7 mouse cellular contexts compared by ENCODE assay signal in genomic region chr6:22874781-22875613, GRCm38 (mm10). TPM values are rescaled to one million over a fixed set of nuclear protein-coding genes. Genes with fewer than 3 reads are reported as not detected.
DNase-seq lines count a peak whose midpoint lies in the region; ATAC-seq and TF ChIP-seq lines count a peak whose summit lies in the region.

TSS of gene Ptprz1 (plus strand) at chr6:22875502.

- no peaks in the 10 kb centered on the region for H3K9me3 ChIP-seq in ES-Bruce4 (replicated peaks; ENCODE audit: control insufficient read depth, insufficient read depth, low read length, poor library complexity, severe bottlenecking)
- no peaks in the 10 kb centered on the region for H3K9me3 ChIP-seq in heart, embryonic 16.5 days (replicated peaks; ENCODE audit: control insufficient read depth, low read length)
- no peaks in the 10 kb centered on the region for H3K9me3 ChIP-seq in midbrain, embryonic 10.5 days (replicated peaks)
- H3K9me3 ChIP-seq in stomach, embryonic 14.5 days (ENCODE audit: control insufficient read depth, low read depth, low read length) = no peaks in the 10 kb centered on the region

- H3K4me2 ChIP-seq in heart, embryonic 16.5 days (ENCODE audit: low read depth, low read length) = peak within 1 kb of the TSS; percentile 91
- H3K4me2 ChIP-seq in stomach, embryonic 14.5 days (replicated peaks; ENCODE audit: low read depth, low read length) = peak within 1 kb of the TSS; percentile 92

- TF ChIP-seq POLR2A in ES-Bruce4 (IDR thresholded peaks at IDR 0.05; ENCODE audit: insufficient read depth, low read length) = no peak

- ATAC-seq in heart, embryonic 16.5 days (replicated peaks; ENCODE audit: extremely low read depth, insufficient read depth, low FRiP score) = peak; percentile 82
- ATAC-seq in stomach, embryonic 14.5 days (ENCODE audit: insufficient number of reproducible peaks, insufficient read depth, low FRiP score, low read depth) = peak; percentile 90

- TF ChIP-seq CTCF in ES-Bruce4 (IDR thresholded peaks at IDR 0.05; ENCODE audit: low read depth, low read length) = no peak

- peak; percentile 90 for DNase-seq in ZHBTc4 (ENCODE audit: low read depth, low spot score)
- peak; percentile 94 for DNase-seq in embryo, embryonic 11 days
- DNase-seq in left cerebral cortex, adult 18-20 months (ENCODE audit: low spot score in 2 of 2) = peak; percentile 50 to 65
- peak; percentile 86 for DNase-seq in midbrain, embryonic 10.5 days (ENCODE audit: low spot score)

- TF ChIP-seq EP300 in ES-Bruce4 (IDR thresholded peaks at IDR 0.05; ENCODE audit: insufficient read depth, low read depth, low read length) = no peak

- no peaks in the 10 kb centered on the region; the same call in 1 of the 2 replicates for H3K27me3 ChIP-seq in ES-Bruce4 (ENCODE audit: control insufficient read depth, insufficient read depth, low read length, poor library complexity, severe bottlenecking)
- H3K27me3 ChIP-seq in heart, embryonic 16.5 days (ENCODE audit: control insufficient read depth, insufficient read depth, low read length) = peaks cover 9% of the 10 kb centered on the region
- peaks cover 29% of the 10 kb centered on the region for H3K27me3 ChIP-seq in midbrain, embryonic 10.5 days (ENCODE audit: low read depth, poor library complexity, severe bottlenecking)
- H3K27me3 ChIP-seq in stomach, embryonic 14.5 days (ENCODE audit: control insufficient read depth, insufficient read depth, low read length) = 0 out of 2 replicates have a peak, but pooled peaks cover 6% of the 10 kb centered on the region

- H3K27ac ChIP-seq in ES-Bruce4 (ENCODE audit: insufficient read depth, low read length) = no peak within 1 kb of the TSS
- no peak within 1 kb of the TSS for H3K27ac ChIP-seq in heart, embryonic 16.5 days (ENCODE audit: low read length)
- peak within 1 kb of the TSS; percentile 90 for H3K27ac ChIP-seq in midbrain, embryonic 10.5 days (replicated peaks)
- H3K27ac ChIP-seq in stomach, embryonic 14.5 days (ENCODE audit: low read length) = no peak within 1 kb of the TSS

- H3K4me3 ChIP-seq in ES-Bruce4 (ENCODE audit: low read depth, low read length) = peak within 1 kb of the TSS; percentile 66
- peak within 1 kb of the TSS; percentile 64 for H3K4me3 ChIP-seq in heart, embryonic 16.5 days (ENCODE audit: low read length)
- peak within 1 kb of the TSS; percentile 77 for H3K4me3 ChIP-seq in midbrain, embryonic 10.5 days
- peak within 1 kb of the TSS; percentile 39 for H3K4me3 ChIP-seq in stomach, embryonic 14.5 days (ENCODE audit: low read depth, low read length)

- 2% methylated on average over 36 of the region's 44 CpGs for WGBS in heart, embryonic 16.5 days
- under 1% methylated on average over 44 of the region's 44 CpGs for WGBS in midbrain, embryonic 10.5 days
- WGBS in stomach, embryonic 14.5 days = under 1% methylated on average over 43 of the region's 44 CpGs

- H3K4me1 ChIP-seq in ES-Bruce4 (ENCODE audit: control insufficient read depth, insufficient read depth, low read length) = no peaks in the 10 kb centered on the region
- H3K4me1 ChIP-seq in heart, embryonic 16.5 days (ENCODE audit: control insufficient read depth, insufficient read depth, low read length) = peaks cover 3% of the 10 kb centered on the region
- H3K4me1 ChIP-seq in midbrain, embryonic 10.5 days = peaks cover 36% of the 10 kb centered on the region
- 0 out of 2 replicates have a peak, but pooled peaks cover 3% of the 10 kb centered on the region for H3K4me1 ChIP-seq in stomach, embryonic 14.5 days (ENCODE audit: control insufficient read depth, insufficient read depth, low read length)

- H3K36me3 ChIP-seq in ES-Bruce4 (ENCODE audit: control insufficient read depth, insufficient read depth, low read length, poor library complexity, severe bottlenecking) = no peaks in the 10 kb centered on the region
- H3K36me3 ChIP-seq in heart, embryonic 16.5 days (ENCODE audit: control insufficient read depth, insufficient read depth) = no peaks in the 10 kb centered on the region
- H3K36me3 ChIP-seq in midbrain, embryonic 10.5 days = no peaks in the 10 kb centered on the region
- H3K36me3 ChIP-seq in stomach, embryonic 14.5 days (ENCODE audit: control insufficient read depth, insufficient read depth, low read length) = no peaks in the 10 kb centered on the region

- peak within 1 kb of the TSS; percentile 15 for H3K9ac ChIP-seq in ES-Bruce4 (ENCODE audit: low read depth, poor library complexity, severe bottlenecking)
- peak within 1 kb of the TSS; percentile 45 for H3K9ac ChIP-seq in heart, embryonic 16.5 days (ENCODE audit: low read length)
- peak within 1 kb of the TSS; percentile 22; the same call in 1 of the 2 replicates for H3K9ac ChIP-seq in stomach, embryonic 14.5 days (replicated peaks; ENCODE audit: low read depth, low read length)

RNA-seq across cellular contexts. Expression of gene Ptprz1, which starts in this region (rescaled TPM):
- polyA plus RNA-seq in ES-Bruce4 (2011; ENCODE audit: insufficient read depth, insufficient read length, low read depth, missing spikeins) = 0.85 and 1.4 TPM in 2 replicates
- 1.9 and 3.0 TPM in 2 replicates for polyA plus RNA-seq in heart, embryonic 16.5 days (2015; fragmentation: Nextera tagmentation; extraction: Ambion mirVana)
- total RNA-seq in left cerebral cortex, adult 18-20 months (2021) = 10 to 100 TPM; 88.7 to 98.3 TPM
- 18.5 and 30.2 TPM in 2 replicates for polyA plus RNA-seq in midbrain, embryonic 10.5 days (2016; fragmentation: Nextera tagmentation; extraction: Ambion mirVana)
- polyA plus RNA-seq in stomach, embryonic 14.5 days (2014; fragmentation: Nextera tagmentation; extraction: Ambion mirVana) = 7.6 and 8.6 TPM in 2 replicates
